Mouse (Mus musculus): Measurements from ENCODE around the gene Gm29094.
"Not testable (repeated sequence)": the region's sequence is repeated elsewhere in the genome, so short reads cannot be mapped to it uniquely, and the experiment has no call there.

Gene Gm29094

GRCm38 (mm10) chr9:89198969-89199416, at the start of gene Gm29094, which contains the start of gene Bcl2a1b:
TSS of gene Gm29094 (plus strand) at chr9:89199379.
TSS of gene Bcl2a1b (plus strand) at chr9:89199209.
- not testable (repeated sequence) for DNase-seq (ENCODE audit: low read depth)

GRCm38 (mm10) chr9:89172539-89172938, 26.6 kb upstream of the Gm29094 start:
- DNase-seq (ENCODE audit: low read depth), result not testable (repeated sequence)

- DNase-seq (ENCODE audit: low read depth), result peak; percentile 64
Observed at GRCm38 (mm10) chr9:89178833-89179232, 20.3 kb upstream of the Gm29094 start.

GRCm38 (mm10) chr9:89179469-89179868, 19.7 kb upstream of the Gm29094 start:
- DNase-seq (ENCODE audit: low read depth), result not testable (repeated sequence)

- DNase-seq (ENCODE audit: low read depth), result not testable (repeated sequence)
Observed at GRCm38 (mm10) chr9:89187006-89187405, 12.2 kb upstream of the Gm29094 start.

- not testable (repeated sequence) for DNase-seq (ENCODE audit: low read depth)
Observed at GRCm38 (mm10) chr9:89195483-89195882, 3.7 kb upstream of the Gm29094 start.

GRCm38 (mm10) chr9:89197509-89197908, 1.7 kb upstream of the Gm29094 start:
- DNase-seq (ENCODE audit: low read depth), result not testable (repeated sequence)

GRCm38 (mm10) chr9:89198349-89198748, 830 bp upstream of the Gm29094 start:
- not testable (repeated sequence) for DNase-seq (ENCODE audit: low read depth)

- not testable (repeated sequence) for DNase-seq (ENCODE audit: low read depth)
Observed at GRCm38 (mm10) chr9:89202256-89202655, 3.1 kb downstream of the Gm29094 start.

- DNase-seq (ENCODE audit: low read depth), result not testable (repeated sequence)
Observed at GRCm38 (mm10) chr9:89208939-89209338, 9.8 kb downstream of the Gm29094 start.

GRCm38 (mm10) chr9:89210353-89211064, 11.3 kb downstream of the Gm29094 start, which contains the start of gene Mthfs:
TSS of gene Mthfs (plus strand) at chr9:89210676.
- peak; percentile 30 for DNase-seq (ENCODE audit: low read depth)

- DNase-seq (ENCODE audit: low read depth), result peak; percentile 25
Observed at GRCm38 (mm10) chr9:89211065-89211858, 12.1 kb downstream of the Gm29094 start.

GRCm38 (mm10) chr9:89212428-89212827, 13.2 kb downstream of the Gm29094 start:
- DNase-seq (ENCODE audit: low read depth), result not testable (repeated sequence)

- not testable (repeated sequence) for DNase-seq (ENCODE audit: low read depth)
Observed at GRCm38 (mm10) chr9:89218174-89218573, 19.0 kb downstream of the Gm29094 start.

GRCm38 (mm10) chr9:89219668-89220067, 20.5 kb downstream of the Gm29094 start:
- not testable (repeated sequence) for DNase-seq (ENCODE audit: low read depth)

- not testable (repeated sequence) for DNase-seq (ENCODE audit: low read depth)
Observed at GRCm38 (mm10) chr9:89220704-89221287, 21.6 kb downstream of the Gm29094 start.

- DNase-seq (ENCODE audit: low read depth), result peak; percentile 36
Observed at GRCm38 (mm10) chr9:89226071-89226470, 26.9 kb downstream of the Gm29094 start.

GRCm38 (mm10) chr9:89228122-89228521, 28.9 kb downstream of the Gm29094 start:
- no peak for DNase-seq (ENCODE audit: low read depth)

- not testable (repeated sequence) for DNase-seq (ENCODE audit: low read depth)
Observed at GRCm38 (mm10) chr9:89230897-89231497, 31.8 kb downstream of the Gm29094 start.

- DNase-seq (ENCODE audit: low read depth), result not testable (repeated sequence)
Observed at GRCm38 (mm10) chr9:89237131-89237530, 38.0 kb downstream of the Gm29094 start.

GRCm38 (mm10) chr9:89238976-89239505, 39.9 kb downstream of the Gm29094 start:
- not testable (repeated sequence) for DNase-seq (ENCODE audit: low read depth)

Data from NIH3T3 (cell line).